Mouse (Mus musculus): ENCODE data around the gene Gcg. TPM values are rescaled to one million over a fixed set of nuclear protein-coding genes. Genes with fewer than 3 reads are reported as not detected.

Gene Gcg
- not detected in 2 replicates for polyA plus RNA-seq (2012; rRNA removed; ENCODE audit: low replicate concordance)

GRCm38 (mm10) chr2:62483550-62483949 is at the start of gene Gcg:
Gcg (minus strand) TSS chr2:62483650.

Other genes with a start within 250 kb of the Gcg start
- gene Dpp4, start 71.4 kb downstream of the Gcg start, polyA plus RNA-seq (2012; rRNA removed; ENCODE audit: low replicate concordance): 8.3 and 15.0 TPM in 2 replicates
- 3.6 and 6.0 TPM in 2 replicates for gene Fap, start 90.4 kb upstream of the Gcg start, polyA plus RNA-seq (2012; rRNA removed; ENCODE audit: low replicate concordance)
- 5.5 and 5.9 TPM in 2 replicates for gene Ifih1, start 162.6 kb upstream of the Gcg start, polyA plus RNA-seq (2012; rRNA removed; ENCODE audit: low replicate concordance)
- 7.8 and 10.2 TPM in 2 replicates for gene Gca, start 180.6 kb upstream of the Gcg start, polyA plus RNA-seq (2012; rRNA removed; ENCODE audit: low replicate concordance)